Mouse (Mus musculus) forebrain, embryonic 13.5 days (tissue): ENCODE measurements at regions not wholly inside any gene's neighbourhood (a gene's known extent, or its start where the extent isn't known, plus 50 kb on each side); places are given as distances from the start of the nearest gene placed in this dataset.

Experiments used
- ATAC-seq: fragments of 200-750 bp; cut with Nextera tagmentation; 2 replicates; pipeline ENCODE4 v1.8.0; 2017
- H3K27ac ChIP-seq: fragments of 300-500 bp; sonication (generic); 2 replicates; pipeline ENCODE4 v1.5.1; 2015; ENCODE audit warnings: inconsistent platforms, mild to moderate bottlenecking, moderate library complexity
- H3K27me3 ChIP-seq: fragments of 300-500 bp; sonication (generic); 2 replicates; pipeline ENCODE4 v1.6.1; 2015; ENCODE audit warnings: mild to moderate bottlenecking, inconsistent platforms
- H3K36me3 ChIP-seq: fragments of 300-500 bp; sonication (generic); 2 replicates; pipeline ENCODE4 v1.6.1; 2015; ENCODE audit warnings: mild to moderate bottlenecking, inconsistent platforms; ENCODE audit not compliant: poor library complexity, severe bottlenecking
- H3K4me1 ChIP-seq: fragments of 300-500 bp; sonication (generic); 2 replicates; pipeline ENCODE4 v1.6.1; 2015; ENCODE audit warnings: inconsistent platforms
- H3K4me2 ChIP-seq: fragments of 300-500 bp; sonication (generic); 2 replicates; pipeline ENCODE4 v1.6.1; 2015; ENCODE audit warnings: inconsistent platforms, mild to moderate bottlenecking, moderate library complexity
- H3K4me3 ChIP-seq: fragments of 300-500 bp; sonication (generic); 2 replicates; pipeline ENCODE4 v1.5.1; 2015; ENCODE audit warnings: mild to moderate bottlenecking, inconsistent platforms
- H3K9ac ChIP-seq: fragments of 300-500 bp; sonication (generic); 2 replicates; pipeline ENCODE4 v1.6.1; 2015; ENCODE audit warnings: mild to moderate bottlenecking, inconsistent platforms
- H3K9me3 ChIP-seq: fragments of 300-500 bp; sonication (generic); replicated peaks from 2 replicates; pipeline ENCODE4 v1.6.1; 2016; ENCODE audit warnings: inconsistent platforms
- WGBS: fragments of 180-500 bp; shearing (Covaris S2); methylation state at CpG from one replicate; pipeline ENCODE4 v1.1.7; 2015; 5-methylcytosine and 5-hydroxymethylcytosine counted together

GRCm38 (mm10) chr16:95196622-95197021 is 60.7 kb upstream of the Kcnj15 start:
- ATAC-seq, result no peak
- Histone ChIP-seq H3K27ac (no peak overlapping the region), H3K4me3 (no peak overlapping the region), H3K4me2 (no peak overlapping the region), H3K27me3 (no peaks in the 10 kb centered on the region), H3K4me1 (0 out of 2 replicates have a peak, but pooled peaks cover 6% of the 10 kb centered on the region), H3K9ac (no peak overlapping the region), H3K36me3 (no peaks in the 10 kb centered on the region), H3K9me3 (no peaks in the 10 kb centered on the region)
- 0% methylated on average over 1 of the region's 1 CpGs for WGBS

GRCm38 (mm10) chr16:95198795-95199563 is 58.4 kb upstream of the Kcnj15 start:
- Histone ChIP-seq H3K9me3 (no peaks in the 10 kb centered on the region), H3K27ac (no peak overlapping the region), H3K9ac (no peak overlapping the region), H3K27me3 (no peaks in the 10 kb centered on the region), H3K36me3 (no peaks in the 10 kb centered on the region), H3K4me3 (no peak overlapping the region), H3K4me1 (0 out of 2 replicates have a peak, but pooled peaks cover 5% of the 10 kb centered on the region), H3K4me2 (no peak overlapping the region)
- no peak for ATAC-seq
- 69% methylated on average over 19 of the region's 19 CpGs for WGBS

GRCm38 (mm10) chr16:95202126-95202883 is 55.1 kb upstream of the Kcnj15 start:
- Histone ChIP-seq H3K9me3 (no peaks in the 10 kb centered on the region), H3K4me2 (no peak overlapping the region), H3K4me1 (no peaks in the 10 kb centered on the region), H3K9ac (no peak overlapping the region), H3K4me3 (no peak overlapping the region), H3K27ac (no peak overlapping the region), H3K27me3 (no peaks in the 10 kb centered on the region), H3K36me3 (no peaks in the 10 kb centered on the region)
- ATAC-seq, result no peak
- WGBS, result 74% methylated on average over 7 of the region's 7 CpGs

GRCm38 (mm10) chr16:95203026-95203425 is 54.3 kb upstream of the Kcnj15 start:
- Histone ChIP-seq H3K27me3 (no peaks in the 10 kb centered on the region), H3K4me1 (no peaks in the 10 kb centered on the region), H3K4me3 (no peak overlapping the region), H3K9ac (no peak overlapping the region), H3K36me3 (no peaks in the 10 kb centered on the region), H3K4me2 (no peak overlapping the region), H3K27ac (no peak overlapping the region), H3K9me3 (no peaks in the 10 kb centered on the region)
- WGBS, result 77% methylated on average over 3 of the region's 3 CpGs
- no peak for ATAC-seq

- Histone ChIP-seq H3K9me3 (no peaks in the 10 kb centered on the region), H3K4me2 (no peak overlapping the region), H3K27ac (no peak overlapping the region), H3K9ac (no peak overlapping the region), H3K36me3 (no peaks in the 10 kb centered on the region), H3K27me3 (no peaks in the 10 kb centered on the region), H3K4me3 (no peak overlapping the region), H3K4me1 (no peaks in the 10 kb centered on the region)
- 89% methylated on average over 3 of the region's 3 CpGs for WGBS
- no peak for ATAC-seq
Observed at GRCm38 (mm10) chr16:95203790-95204189, 53.6 kb upstream of the Kcnj15 start.

- Histone ChIP-seq H3K4me3 (no peak overlapping the region), H3K9me3 (no peaks in the 10 kb centered on the region), H3K36me3 (no peaks in the 10 kb centered on the region), H3K4me2 (no peak overlapping the region), H3K4me1 (no peaks in the 10 kb centered on the region), H3K9ac (no peak overlapping the region), H3K27ac (no peak overlapping the region), H3K27me3 (no peaks in the 10 kb centered on the region)
- WGBS, result 94% methylated on average over 6 of the region's 6 CpGs
- ATAC-seq, result no peak
Observed at GRCm38 (mm10) chr16:95204507-95204906, 52.9 kb upstream of the Kcnj15 start.

GRCm38 (mm10) chr16:95206445-95206844 is 50.9 kb upstream of the Kcnj15 start:
- H3K27me3 ChIP-seq, result no peaks in the 10 kb centered on the region
- H3K4me2 ChIP-seq, result no peak overlapping the region
- H3K27ac ChIP-seq, result no peak overlapping the region
- H3K9ac ChIP-seq, result no peak overlapping the region
- no peaks in the 10 kb centered on the region for H3K4me1 ChIP-seq
- H3K4me3 ChIP-seq, result no peak overlapping the region
- no peaks in the 10 kb centered on the region for H3K36me3 ChIP-seq
- H3K9me3 ChIP-seq, result no peaks in the 10 kb centered on the region
- 85% methylated on average over 5 of the region's 5 CpGs for WGBS
- ATAC-seq, result no peak

- no peak overlapping the region for H3K4me3 ChIP-seq
- no peak for ATAC-seq
- no peak overlapping the region for H3K27ac ChIP-seq
- no peak overlapping the region for H3K9ac ChIP-seq
- no peaks in the 10 kb centered on the region for H3K36me3 ChIP-seq
- no peaks in the 10 kb centered on the region for H3K4me1 ChIP-seq
- WGBS, result 84% methylated on average over 6 of the region's 6 CpGs
- no peak overlapping the region for H3K4me2 ChIP-seq
- no peaks in the 10 kb centered on the region for H3K27me3 ChIP-seq
- H3K9me3 ChIP-seq, result no peaks in the 10 kb centered on the region
Observed at GRCm38 (mm10) chr16:95207547-95207946, 49.8 kb upstream of the Kcnj15 start.
